Mouse (Mus musculus) naive thymus-derived CD4-positive, alpha-beta T cell, adult 2 months (primary cell): ENCODE data around the gene Tenm4.

ENCODE experiments used
- DNase-seq: peaks from one replicate; pipeline ENCODE4 v3.0.0-alpha.2; 2011; ENCODE audit warnings: low read depth

Gene Tenm4

DNA sequence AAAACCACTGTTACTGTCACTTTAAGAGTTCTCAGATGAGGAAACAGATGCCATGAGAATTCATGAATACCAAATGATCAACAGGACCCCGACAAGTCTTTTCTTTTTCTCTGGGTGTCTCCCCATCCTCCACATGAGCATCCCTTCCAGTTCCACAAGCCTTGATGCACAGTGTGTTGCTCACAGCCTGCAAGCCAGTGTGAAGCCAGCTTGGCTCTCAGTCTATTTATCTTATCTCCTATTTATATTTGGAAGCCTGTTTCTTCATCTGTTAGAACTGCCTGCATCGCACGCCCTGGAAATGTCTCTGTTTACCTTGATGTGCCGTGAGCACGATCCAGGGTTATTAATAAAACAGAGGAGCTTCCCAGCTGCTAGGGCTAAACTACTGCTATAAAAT, 169.8 kb downstream of the Tenm4 start:
- DNase-seq: no peak

DNA sequence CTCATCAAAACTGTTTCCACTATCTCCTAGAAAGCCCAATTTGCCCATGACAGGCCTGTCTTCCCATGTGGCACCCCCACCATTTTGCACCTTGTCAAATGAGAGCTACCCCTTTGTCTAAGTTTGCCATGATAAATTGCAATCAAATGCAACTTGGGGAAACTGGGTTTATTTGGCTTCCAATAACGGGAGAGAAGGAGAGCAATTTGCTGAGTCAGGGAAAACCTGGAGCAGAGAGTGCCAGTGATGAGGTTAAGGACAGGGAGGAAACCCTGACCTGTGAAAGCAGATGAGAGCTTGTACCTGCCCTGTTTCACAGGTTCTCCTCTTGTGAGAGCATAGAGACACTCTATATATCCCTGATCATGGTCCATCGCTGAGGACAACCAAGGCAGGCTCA, 170.4 kb downstream of the Tenm4 start:
- no peak for DNase-seq

DNA sequence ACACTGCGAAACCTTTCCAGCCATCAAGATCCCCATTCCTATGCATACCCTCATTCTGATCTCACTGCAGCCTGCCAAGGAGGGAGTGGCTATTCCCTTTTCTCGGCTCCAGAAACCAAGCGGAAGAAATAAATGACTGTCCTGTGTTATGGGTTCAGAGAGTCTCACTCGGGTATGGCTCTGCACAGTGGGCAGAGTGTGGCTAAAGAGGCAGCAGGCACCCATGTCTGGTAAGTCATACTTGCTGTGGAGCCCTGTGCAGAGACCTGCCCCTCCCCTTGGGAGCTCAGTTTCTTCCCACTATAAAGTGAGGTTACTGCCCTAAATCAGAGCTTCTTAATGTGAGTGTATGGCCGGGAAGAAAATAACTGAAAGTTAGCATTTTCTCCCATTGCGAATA, 171.9 kb downstream of the Tenm4 start:
- no peak for DNase-seq

DNA sequence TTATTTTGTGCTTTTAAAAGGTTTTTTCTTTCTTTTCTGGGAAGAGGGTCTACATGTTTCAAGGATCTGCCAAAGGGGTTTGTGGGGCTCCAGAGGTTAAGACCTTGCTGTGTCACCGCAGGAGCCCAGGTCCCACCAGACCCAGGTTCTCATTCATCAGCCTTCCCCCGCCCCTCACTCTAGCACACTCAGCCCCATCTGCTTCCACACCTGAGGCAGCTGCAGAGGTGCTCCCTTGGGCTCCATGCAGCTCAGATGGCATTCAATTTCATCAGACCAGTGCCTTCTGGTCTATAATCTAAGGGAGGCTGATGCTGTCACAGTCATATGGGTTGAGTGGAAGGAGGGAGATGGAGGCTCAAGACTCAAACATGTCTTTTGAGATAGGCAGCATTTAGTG, 172.6 kb downstream of the Tenm4 start:
- DNase-seq: no peak

DNA sequence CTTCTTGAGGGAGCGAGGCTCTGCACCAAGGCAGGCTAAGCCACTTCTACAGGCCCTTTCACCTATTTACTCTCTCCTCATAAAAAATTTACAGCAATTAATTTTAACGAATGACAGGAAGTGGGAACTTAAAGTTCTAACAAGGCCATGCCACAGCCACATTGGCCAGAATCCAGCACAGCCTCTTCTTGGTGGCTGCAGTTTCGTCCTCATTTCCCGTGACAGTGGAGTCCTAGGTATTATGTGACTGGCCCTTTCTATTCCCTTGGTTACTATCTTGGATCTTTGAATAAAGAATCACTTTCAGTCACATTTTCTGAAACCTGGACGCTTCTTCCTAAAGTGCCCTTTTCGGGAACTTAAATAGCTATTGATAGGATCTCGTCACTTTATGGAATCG, 181.6 kb downstream of the Tenm4 start:
- no peak for DNase-seq

DNA sequence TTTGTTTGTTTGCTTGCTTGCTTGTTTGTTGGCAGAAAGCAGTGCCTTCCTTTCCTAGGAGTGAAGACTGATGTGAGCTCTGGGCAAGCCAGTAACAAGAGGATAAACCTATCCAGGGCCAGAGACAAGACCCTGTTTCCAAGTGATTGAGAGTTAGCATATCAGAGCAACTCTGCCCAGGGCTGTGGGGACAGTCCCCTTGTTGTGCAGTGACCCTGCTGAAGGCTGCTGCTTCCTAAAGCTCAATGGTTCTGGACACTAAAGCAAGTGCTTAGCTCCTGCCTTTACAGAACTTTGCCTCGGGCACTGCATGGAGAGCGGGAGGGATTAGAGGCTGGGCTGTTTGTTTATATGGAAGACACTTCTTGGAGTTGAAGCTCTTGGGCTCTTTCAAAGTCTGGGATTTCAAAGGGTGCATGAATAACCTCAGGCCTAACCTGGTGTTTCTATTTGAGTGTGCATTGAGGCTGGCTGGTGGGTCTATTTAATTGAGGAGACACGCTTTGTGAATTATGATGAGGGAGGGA, 185.3 kb downstream of the Tenm4 start:
- no peak for DNase-seq

DNA sequence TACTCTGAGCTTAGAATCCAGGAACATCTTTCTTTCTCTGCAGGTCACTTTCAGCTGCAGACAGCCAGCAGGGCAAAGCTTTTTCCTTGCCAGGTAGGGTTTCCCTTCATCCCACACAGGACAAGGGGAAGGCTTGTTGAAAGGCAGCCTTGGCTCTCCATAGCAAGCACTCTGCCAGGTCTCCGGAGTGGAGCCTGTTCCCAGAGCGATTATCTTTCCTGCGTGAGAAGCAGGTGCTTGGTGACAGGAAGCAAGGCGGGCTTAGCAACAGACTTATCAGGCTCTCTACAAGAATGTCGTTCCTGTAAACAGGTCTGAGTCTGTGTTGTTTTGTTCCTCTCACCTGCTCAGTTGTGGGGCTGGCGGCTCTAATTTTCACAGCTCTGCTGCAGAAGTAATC, 186.5 kb downstream of the Tenm4 start:
- no peak for DNase-seq

DNA sequence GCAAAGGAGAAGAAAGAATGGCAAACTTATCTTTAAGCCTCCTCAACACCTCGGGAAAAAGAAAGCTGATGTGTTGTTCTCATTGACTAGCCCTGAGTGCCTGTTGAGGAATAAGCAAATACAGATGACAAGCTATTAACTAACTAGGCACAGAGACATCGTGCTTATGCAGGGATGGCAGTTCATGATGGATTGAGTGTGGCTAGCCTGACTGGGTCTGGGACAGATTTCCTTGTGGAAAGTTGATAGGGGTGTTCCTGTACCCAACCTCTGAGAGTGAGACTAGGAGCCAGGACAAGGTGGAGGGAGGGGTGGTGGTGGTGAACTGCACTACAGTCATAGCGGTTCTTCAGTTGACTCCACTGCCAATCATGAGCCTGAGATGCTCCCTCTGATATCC, 192.3 kb downstream of the Tenm4 start:
- DNase-seq: no peak

DNA sequence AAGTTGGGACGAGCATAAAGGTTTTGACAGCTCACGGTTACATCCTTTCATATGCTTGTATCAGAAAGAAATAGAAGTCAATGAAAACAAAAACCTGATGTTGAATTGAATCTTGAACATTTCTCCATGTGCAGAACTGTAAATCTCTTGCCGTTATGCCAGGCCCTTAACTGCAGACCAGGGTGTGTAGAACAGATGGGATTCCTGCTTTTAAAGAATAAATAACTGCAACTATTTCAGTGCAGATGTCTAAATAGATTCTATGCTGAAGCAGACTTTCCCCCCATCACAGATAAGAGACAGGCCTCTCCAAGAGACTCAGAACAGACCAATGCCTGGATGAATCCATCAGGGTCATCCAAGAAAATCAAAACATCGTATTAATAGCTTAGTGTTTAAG, 198.9 kb downstream of the Tenm4 start:
- DNase-seq: no peak

DNA sequence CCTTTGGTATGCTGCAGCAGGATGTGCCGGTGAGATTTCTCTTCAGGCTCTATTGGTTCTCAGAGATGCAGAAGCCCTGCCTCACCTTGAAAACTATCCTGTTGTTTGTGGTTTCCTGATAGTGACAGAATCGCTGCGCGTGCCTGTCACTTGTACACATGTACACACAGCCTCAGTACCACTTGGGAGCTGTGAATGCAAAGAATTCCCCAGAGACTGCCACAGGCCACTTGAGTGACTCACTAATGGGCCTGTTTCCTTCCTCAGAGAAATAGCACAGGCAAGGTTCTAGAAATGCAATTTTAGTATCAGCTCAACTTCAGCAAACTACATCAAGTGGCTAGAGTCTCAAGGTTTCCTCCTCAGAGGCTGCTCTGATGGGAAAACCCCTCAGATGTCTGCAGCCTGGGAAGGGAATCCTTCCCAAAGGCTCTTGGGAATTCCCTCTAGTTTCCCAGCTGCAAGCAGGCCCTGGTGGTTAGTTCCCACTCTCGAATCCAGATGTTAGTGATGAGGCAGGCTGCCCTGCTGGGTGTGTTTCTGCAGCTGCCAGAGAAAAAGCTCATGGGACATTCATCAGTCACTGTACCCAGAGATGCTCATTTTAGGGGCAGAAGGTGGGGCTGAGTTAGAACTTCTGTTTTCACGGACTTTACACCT, 203.1 kb downstream of the Tenm4 start:
- no peak for DNase-seq

DNA sequence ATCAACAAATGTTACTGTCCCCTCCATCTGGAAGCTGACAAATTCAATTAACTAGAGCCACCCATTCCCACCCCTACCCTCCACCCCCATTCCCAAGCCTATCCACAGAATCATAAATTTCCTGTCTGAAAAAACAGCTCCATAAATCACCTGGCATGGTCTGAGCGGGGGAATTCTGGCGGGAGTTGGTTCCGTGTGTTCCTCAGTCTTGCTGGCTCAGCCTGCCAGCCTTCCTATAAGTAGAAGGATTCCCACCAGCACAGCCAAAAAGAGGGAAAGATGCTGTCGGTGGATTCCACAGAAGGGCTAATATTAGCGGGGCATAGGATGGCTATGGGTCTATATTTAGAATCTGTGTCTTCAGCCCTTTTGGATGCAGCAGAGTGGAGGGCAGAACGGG, 204.5 kb downstream of the Tenm4 start:
- DNase-seq: no peak

DNA sequence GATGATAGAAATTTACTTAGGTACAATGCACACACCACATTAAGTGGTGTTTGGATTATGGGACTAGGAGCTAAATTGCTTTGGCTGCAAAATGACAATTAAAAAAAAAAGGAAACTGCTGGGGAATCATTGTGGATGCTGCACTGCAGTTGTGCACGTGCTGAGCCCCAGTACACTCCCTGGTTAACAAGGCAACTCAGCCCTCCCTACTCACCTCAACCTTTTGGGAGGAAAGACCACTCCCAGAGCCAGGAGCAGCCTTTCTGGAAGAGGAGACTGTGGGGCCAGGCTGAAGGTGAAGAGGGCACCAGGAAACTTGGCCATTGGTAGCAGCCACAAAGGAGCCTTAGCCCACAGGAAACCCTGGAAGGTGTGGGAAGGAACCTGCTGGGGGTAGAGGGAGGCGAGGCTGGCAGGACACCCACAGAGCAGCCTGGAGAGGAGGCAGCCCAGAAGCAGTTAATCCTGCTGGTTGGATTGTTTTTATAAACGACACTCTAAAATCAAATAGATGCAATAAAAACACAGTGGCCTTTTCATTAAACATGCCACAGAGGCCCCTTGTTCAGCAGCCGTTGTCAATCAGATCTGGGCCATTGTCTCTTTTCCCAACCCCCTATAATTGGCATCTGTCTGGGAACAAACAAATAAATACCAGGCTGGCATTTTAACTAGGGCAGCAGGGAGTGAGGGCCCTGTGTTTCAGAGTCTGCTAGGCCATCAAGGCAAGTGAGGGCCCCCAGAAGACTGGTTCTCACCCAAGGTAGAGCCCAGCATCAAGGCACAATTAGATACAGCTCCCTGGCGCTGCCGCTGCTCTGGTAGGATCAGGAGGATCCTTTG, 212.9 kb downstream of the Tenm4 start:
- DNase-seq: no peak

DNA sequence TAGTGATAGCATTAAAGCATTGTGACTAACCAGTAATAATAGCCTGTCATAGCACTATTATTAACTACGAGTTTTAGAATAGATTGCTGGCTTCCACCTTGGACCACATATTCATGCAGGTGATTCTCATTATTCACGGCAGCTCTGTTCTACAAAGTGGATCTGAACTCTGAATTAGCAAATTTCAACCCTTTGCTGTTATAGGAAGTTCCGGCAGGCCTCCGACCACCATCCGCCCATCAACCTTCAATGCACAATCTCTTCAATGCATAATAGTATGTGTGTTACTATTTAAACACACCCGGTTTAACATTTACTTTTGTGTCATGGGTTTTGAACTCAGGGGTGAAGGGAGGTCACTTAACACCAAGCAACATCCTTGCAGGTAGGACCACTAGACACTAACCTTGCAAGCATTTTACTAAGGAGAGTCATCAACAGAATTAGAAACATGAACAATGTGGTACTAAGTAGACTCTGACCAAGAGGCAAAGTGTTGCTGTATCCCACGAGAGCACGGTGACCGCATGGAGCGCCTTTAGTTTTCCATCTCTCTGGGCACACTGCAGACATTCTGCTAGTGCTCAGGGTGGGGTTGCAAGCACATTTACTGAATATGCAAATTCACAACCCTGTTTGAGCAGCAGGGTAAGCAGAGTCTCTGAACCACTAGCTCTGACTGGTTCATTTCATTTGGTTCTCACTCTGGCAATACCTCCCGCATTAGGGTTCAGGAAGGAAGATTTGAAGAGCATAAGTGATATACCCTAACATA, 213.9 kb downstream of the Tenm4 start:
- DNase-seq: no peak

DNA sequence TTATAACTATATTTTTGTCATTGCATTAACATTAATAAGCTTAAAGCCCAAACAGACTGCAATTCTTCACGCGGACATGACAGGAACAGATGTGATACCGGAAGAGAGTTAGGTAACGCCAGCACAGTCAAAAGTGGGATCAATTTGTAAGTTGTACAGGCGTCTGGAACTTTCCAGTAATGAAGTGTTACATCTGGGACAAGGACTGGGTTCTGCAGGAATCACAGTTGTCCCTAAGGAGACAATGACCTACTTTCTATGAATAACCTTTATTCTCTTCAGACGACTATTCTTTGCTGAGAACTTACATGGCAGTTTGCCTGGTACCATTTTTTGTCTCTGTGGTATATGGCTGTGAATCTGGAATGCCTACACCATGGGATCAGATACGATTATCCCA, 214.8 kb downstream of the Tenm4 start:
- no peak for DNase-seq

DNA sequence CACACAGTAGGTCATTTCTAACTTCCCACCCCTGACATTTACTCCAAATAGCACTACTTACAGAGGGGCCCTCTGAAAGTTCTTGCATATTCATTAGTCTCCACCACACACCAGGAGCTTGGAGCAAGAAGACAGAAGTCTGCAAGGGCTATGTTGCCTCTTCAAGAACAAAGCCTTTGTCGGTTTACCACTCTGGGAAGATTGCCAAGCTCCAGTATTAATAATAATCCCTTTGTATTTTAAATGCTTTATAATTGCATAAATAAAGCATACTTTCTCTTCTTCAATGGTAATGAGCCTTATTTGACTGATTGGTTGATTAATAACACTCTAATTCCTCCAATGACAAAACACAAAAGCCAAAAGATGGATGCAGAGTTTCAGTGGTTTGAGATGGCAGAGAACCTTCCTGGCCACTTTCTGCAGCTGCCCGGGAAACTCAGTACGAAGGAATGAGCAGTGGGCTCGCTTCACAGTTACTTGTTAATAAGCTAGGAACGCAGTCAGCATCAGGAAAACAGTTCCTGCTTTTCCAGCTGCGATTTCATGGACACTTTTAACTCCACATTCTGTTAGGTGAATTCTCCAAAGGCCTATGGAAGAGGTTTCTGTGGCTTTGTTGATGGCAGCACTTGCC, 219.1 kb downstream of the Tenm4 start:
- no peak for DNase-seq

DNA sequence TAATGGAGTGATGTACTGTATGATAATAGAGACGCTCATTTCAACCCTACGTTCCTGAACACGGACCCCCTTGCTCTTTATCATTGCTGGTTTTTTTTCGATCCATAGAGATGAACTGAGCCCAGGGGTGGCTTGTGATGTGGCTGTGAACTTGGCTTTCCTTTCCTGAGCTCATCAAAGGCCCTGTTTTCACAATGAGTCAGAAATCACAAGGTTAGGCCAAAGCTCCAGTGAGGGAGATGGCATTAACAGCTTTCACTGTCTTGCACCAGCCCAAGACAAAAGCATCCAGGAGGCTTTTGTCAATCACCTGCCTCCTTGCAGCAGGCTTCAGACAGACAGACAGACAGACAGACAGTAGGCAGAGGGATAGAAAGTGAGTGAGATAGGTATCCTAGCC, 219.8 kb downstream of the Tenm4 start:
- DNase-seq: no peak

DNA sequence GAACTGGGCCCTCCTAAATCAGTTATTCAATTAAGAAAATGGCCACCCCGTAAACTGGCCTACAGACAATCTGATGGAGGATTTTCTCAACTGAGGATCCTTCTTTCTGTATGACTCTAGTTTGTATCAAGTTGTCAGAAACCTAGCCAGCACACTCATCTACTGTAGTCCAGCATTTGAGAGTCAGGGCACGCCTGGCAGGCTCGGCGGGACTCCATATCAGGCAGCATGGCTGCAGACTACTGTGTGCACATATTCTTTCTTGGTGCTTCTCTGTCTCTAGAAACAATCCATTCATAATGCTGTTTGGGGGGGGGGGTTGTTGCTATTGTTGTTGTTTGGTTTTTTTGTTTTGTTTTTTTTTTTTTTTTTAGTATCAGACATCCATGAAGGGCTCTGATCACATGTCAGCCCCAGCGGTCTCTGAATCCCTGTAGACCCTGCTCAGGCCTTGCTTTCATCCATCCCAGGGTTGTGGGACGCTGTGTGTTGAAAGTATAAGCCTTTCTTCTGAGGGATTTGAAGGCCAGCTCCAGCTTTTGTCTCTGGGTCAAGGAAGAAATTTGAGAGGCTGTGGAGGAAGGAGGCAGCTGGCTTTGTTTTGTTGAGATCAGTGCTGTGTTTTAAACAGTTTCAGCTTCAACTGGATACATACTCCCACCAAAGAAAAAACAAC, 220.9 kb downstream of the Tenm4 start:
- DNase-seq: no peak

DNA sequence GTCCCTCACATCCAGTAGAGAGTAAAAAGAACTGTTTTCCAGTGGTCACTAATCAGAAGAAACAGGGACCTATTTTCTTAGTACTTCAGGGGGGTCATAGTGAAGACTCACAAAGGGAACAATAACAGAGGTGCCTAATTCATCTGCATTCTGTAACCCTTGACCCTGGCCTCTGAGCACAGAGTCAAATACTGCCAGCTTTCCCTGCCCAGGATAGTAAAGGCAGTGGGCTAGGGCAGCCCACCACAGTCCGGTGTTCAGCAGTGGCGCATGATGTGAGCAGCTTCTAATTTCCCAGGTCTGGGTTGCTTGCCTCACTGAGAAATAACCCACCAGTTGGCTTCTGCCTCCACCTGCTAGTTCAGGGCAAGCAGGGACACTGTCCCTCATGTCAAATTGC, 221.6 kb downstream of the Tenm4 start:
- no peak for DNase-seq

DNA sequence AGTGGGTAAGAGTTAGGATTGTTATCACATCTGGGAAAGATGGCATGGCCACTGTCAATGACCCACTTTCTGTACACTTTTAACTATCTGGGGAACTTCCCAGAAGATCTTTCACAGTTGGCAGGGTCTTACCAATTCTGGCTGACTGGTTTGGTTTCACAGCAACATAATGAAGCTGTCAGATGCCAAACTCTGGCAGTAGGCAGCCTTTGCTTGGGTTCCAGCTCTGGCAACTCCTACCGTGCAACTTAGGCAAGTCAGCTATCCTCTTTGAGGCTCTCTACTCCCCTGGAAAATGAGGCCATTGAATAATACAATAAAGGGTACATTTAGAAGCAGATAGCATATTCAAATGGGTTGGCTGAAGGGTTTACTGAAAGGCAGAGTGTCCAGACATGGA, 226.9 kb downstream of the Tenm4 start:
- no peak for DNase-seq

DNA sequence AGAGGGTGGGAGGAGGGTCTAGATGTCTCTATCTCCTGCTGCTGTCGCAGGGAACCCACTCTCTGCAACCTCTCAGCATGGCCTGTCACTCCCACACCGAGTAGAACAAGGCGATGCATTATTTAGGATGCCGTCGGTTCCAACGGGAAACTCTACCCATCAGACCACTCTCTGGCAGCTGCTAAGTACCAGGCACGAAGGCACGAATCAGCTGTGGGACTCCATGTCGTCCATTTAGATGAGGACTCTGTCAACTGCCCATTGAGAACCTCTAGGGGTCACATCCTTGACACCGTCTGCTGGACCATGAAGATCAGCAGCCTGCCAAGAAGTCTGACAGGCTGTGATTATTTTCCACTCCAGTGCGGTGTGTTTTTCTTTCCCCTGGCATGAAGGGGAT, 229.4 kb downstream of the Tenm4 start:
- DNase-seq: no peak

DNA sequence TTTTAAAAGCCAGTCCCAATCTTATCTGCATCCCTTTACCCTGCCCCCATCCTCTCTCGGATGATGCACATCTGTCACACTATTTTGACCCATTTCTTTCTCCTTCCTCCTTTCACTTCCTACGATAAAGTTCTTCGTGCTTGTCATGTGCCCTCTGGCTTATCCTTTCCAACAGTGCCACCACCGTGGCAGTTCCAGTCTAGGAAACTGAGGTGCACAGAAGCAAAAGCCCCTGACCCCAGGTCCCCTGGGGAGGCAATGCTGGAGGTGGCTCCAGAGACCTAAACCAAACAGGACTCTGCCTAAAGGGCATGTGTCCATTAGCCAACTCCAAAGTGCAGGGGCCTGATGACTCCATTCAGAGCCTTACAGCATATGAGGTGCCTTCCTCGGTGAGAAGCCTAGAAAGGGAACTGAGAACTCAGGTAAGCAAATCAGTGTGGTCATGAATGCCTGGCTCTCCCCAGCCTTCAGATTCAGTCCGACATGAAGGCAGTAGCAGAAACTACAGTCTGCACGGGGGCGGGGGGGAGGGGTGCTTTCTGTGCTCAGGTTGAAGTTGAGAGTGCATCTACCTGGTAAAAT, 235.7 kb downstream of the Tenm4 start:
- DNase-seq: no peak
